Comparison of ENCODE assay signal across 8 mouse cellular contexts in genomic region chr5:124025146-124025545, GRCm38 (mm10). TPM values are rescaled to one million over a fixed set of nuclear protein-coding genes. Genes with fewer than 3 reads are reported as not detected.
DNase-seq lines count a peak whose midpoint lies in the region; ATAC-seq and TF ChIP-seq lines count a peak whose summit lies in the region.

No protein-coding gene starts in this region.

- no peaks in the 10 kb centered on the region for H3K9me3 ChIP-seq in neural tube, embryonic 12.5 days

- TF ChIP-seq CTCF in left cerebral cortex, adult 2 months (IDR thresholded peaks at IDR 0.05) = no peak

- WGBS in neural tube, embryonic 12.5 days = 48% methylated on average over 9 of the region's 9 CpGs

- no peak overlapping the region for H3K4me3 ChIP-seq in left cerebral cortex, adult 2 months
- no peak overlapping the region for H3K4me3 ChIP-seq in neural tube, embryonic 12.5 days

- DNase-seq in cerebellum, adult 9-11 months = peak; percentile 29
- DNase-seq in cerebellum, adult 9-10 months = no peak
- no peak for DNase-seq in left cerebral cortex, adult 2 months (ENCODE audit: extremely low spot score in 1 of 2, low spot score in 2 of 2)
- no peak for DNase-seq in left cerebral cortex, postnatal 4 days
- DNase-seq in induced T-regulatory cell, adult 2 months (ENCODE audit: low read depth) = peak; percentile 39
- DNase-seq in thymus, postnatal 4 days = no peak
- no peak for DNase-seq in urinary bladder, adult 2 months (ENCODE audit: low spot score)

- H3K27ac ChIP-seq in left cerebral cortex, adult 2 months = peak overlapping the region; percentile 67
- no peak overlapping the region for H3K27ac ChIP-seq in neural tube, embryonic 12.5 days

- intact Hi-C loops in left cerebral cortex, adult 2 months (cut with DNase I) = no loop called here
- intact Hi-C loops in left cerebral cortex, postnatal 4 days (cut with DNase I) = no loop called here

- peaks cover 10% of the 10 kb centered on the region; the same call in 1 of the 2 replicates for H3K36me3 ChIP-seq in neural tube, embryonic 12.5 days

- H3K9ac ChIP-seq in neural tube, embryonic 12.5 days = 0 out of 2 replicates have a peak overlapping the region, but pooled peaks have one; percentile 5

- no peak for ATAC-seq in neural tube, embryonic 12.5 days (ENCODE audit: low FRiP score, low read depth)

- no peak overlapping the region for H3K4me2 ChIP-seq in neural tube, embryonic 12.5 days (replicated peaks)

- peaks cover 72% of the 10 kb centered on the region for H3K4me1 ChIP-seq in neural tube, embryonic 12.5 days

- H3K27me3 ChIP-seq in neural tube, embryonic 12.5 days (replicated peaks) = no peaks in the 10 kb centered on the region

RNA-seq across cellular contexts. Expression of gene Vps37b, which starts 6.9 kb away (rescaled TPM):
- total RNA-seq in left cerebral cortex, adult 2 months (2021) = 10 to 100 TPM; 46.1 to 47.3 TPM
- 10 to 100 TPM; 46.2 to 49.9 TPM for total RNA-seq in left cerebral cortex, postnatal 4 days (2021)
- polyA plus RNA-seq in neural tube, embryonic 12.5 days (2016; fragmentation: Nextera tagmentation; extraction: Ambion mirVana) = 70.9 and 71.2 TPM in 2 replicates
- 34.2 and 38.8 TPM in 2 replicates for polyA plus RNA-seq in urinary bladder, adult 2 months (2012; rRNA removed)

RNA-seq across cellular contexts. Expression of gene Hip1r, which starts 51.7 kb away (rescaled TPM):
- total RNA-seq in left cerebral cortex, adult 2 months (2021) = 10 to 100 TPM; 68.3 to 74.2 TPM
- total RNA-seq in left cerebral cortex, postnatal 4 days (2021) = 10 to 100 TPM; 83.2 to 84.8 TPM
- 12.6 and 14.6 TPM in 2 replicates for polyA plus RNA-seq in neural tube, embryonic 12.5 days (2016; fragmentation: Nextera tagmentation; extraction: Ambion mirVana)
- polyA plus RNA-seq in urinary bladder, adult 2 months (2012; rRNA removed) = 53.9 and 54.0 TPM in 2 replicates

Comparison
In these comparisons a context has a peak if more than half of its experiments do, and no peak if none do; other contexts are left out.
1. DNase-seq: peak in cerebellum, adult 9-11 months (single experiment) and induced T-regulatory cell, adult 2 months (single experiment); none in cerebellum, adult 9-10 months (single experiment), left cerebral cortex, adult 2 months (0 of 2), left cerebral cortex, postnatal 4 days (single experiment), thymus, postnatal 4 days (single experiment) and urinary bladder, adult 2 months (single experiment).